Mouse (Mus musculus) layer of hippocampus, postnatal 25 days (tissue): Measurements from ENCODE around the gene Zw10. TPM values are rescaled to one million over a fixed set of nuclear protein-coding genes. Genes with fewer than 3 reads are reported as not detected.

Experiments
- DNase-seq, 2 experiments: peaks; one replicate each; pipeline ENCODE4 v3.0.0; 2022; ENCODE audit warnings: mixed read lengths in 2 of 2, low spot score in 1 of 2; ENCODE audit errors: extremely low spot score in 1 of 2
- total RNA-seq, 2 experiments: library from RNA; stranded (reverse); gene quantifications; 2 replicates each; pipeline ENCODE4 v1.2.3; 2021

The Zw10 gene
- total RNA-seq, result 10 to 100 TPM; 13.7 to 16.4 TPM

DNA sequence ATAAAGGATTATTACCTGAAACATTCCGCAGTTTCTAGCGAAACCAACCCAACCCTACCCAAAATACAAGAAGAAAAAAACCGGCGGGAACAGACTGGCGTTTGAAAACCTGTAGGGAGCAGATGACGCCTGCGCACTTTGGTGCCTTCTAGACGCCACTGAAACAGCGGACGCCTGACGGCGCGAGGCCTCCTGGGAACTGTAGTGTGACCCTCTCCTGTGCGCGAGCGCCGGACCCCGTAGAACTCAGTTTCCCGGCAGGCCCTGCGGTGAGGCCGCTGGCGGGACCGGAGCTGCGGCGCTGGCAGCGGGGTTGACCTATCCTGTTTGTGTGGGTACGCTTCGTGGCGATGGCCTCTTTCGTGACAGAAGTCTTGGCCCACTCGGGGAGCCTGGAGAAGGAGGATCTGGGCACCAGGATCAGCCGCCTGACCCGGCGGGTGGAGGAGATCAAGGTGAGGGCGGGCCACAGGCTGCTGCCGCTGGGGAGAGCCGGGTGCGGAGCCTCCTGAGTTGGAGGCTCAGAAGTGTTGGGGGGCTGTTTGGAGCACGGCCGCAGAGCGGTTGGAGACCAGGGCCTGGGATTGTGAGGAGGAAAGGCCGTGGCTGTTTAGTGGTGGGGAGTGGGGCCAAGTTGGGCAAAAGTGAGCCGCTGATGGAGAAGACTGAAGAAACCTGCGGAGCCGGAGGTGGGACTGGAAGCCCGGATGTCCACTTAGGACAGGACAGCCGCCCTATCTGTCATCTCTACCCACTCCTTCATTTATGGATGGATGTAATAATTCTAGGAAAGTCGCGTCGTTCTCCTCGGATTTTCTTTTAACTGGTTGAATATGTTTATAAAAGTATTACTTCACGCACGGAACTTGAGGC is at the start of gene Zw10:
Zw10 (plus strand) TSS at position 281 of the 873 bp plus-strand sequence.
- peak; percentile 86 to 87 for DNase-seq

DNA sequence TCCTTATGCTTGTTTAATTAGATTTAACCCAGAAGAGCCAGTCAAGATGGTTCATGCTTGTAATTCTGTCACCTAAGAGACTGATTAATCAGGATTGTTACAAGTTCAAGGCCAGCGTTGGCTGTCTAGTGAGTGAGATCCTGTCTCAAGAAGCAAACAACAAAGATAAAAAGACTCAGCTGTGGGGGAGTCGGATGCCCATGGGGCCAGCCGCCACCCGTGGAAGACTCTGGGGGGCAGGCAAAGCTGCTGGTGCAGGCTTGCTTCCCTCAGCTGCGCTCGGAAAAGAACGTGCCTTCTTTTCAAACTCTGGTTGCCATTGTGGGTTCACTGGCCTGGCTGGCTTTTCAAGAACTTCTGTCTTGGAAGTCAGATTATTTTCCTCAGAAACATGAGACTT is 39.6 kb upstream of the Zw10 start:
- no peak for DNase-seq

DNA sequence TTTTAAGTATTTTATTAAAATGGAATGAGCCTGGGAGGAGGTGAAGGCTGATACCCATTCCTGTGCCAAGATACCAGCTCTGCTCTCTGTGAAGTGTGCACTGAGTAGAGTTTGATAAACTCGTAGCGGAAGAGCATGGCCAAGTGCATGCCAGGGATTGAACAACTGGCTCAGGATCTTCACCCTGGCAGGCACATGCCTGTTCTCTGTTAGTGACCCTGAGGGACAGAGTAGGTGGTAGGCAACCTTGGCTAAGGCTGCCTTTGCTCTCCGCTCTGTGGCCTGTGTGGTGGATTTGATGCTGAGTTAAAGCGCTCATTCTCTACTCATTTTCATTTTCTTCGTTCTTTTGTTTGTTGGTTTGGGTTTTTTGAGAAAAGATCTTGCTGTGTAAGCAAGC is 34.1 kb upstream of the Zw10 start:
- DNase-seq, result no peak

DNA sequence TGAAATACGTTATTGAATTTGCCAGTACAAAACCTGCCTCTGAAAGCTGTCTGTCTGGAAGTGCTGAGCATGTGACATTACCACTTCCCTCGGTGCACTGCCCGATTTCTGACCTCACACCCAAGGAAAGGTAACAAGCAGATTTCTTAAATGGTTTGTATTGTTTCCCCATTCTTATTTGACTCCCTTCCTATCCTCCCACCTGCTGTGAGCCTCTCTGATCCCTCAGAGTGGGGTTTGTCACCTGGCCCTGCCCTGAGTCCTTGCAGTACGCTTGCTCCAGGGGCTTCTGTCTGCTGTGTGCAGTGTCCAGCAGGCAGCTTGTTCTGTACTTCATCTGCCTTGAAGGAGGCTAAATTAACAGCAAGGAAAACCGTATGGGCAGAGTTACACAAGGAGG is 31.5 kb upstream of the Zw10 start:
- no peak for DNase-seq

DNA sequence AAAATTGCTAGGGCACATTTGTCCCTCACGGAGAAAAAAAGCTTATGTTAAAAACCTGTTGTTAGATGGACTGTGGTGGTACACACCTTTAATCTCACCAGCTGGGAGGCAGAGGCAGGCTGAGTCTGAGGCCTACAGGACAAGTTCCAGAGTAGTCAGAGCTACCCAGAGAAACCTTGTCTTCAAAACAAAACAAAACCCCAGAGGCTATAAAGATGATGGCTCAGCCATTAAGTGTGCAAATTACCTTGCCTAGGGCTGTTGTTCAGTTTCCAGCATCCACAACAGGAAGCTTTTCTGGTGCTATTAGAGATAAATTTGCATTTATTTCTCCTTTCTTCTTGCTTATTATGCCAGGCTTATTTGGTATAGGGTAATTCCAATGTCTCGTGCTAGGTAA is 30.9 kb upstream of the Zw10 start:
- no peak for DNase-seq

DNA sequence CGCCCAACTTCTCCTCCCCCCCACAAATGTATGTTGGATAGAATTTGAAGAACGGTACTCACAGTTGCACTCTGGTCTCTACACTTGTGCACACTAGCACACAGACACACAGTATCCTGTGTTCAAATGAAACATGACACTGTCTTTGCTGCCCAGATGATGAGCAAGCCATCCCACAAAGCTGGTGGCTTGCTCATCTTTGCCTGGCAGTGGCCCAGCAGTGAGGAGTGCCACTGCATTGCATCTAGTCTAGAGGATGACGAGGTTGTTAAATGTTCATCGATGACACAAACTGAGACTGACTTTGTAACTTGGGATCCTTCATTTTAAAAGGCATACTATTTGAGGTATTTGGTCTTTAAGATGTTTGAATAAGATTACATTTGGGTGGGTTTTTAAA is 20.6 kb upstream of the Zw10 start:
- no peak for DNase-seq

DNA sequence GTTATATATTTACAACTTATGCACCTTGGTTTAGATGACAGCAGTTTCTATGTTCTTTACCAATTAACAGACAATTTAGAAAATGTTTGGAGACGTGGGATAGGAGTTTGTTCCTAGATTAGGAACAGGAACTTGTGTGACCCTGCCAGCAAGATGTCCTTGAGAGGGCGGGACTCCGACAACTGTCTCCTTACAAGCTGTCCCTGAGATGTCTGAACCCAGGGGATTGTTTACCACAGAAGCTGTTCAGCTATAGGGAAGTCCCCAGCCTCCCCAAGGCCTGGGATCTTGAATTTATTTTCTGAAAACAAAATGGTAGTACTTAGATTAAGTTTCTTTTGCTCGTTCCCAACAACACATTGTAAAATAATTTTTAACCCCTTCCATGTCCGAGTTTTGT is 4.5 kb upstream of the Zw10 start:
- DNase-seq, result no peak

DNA sequence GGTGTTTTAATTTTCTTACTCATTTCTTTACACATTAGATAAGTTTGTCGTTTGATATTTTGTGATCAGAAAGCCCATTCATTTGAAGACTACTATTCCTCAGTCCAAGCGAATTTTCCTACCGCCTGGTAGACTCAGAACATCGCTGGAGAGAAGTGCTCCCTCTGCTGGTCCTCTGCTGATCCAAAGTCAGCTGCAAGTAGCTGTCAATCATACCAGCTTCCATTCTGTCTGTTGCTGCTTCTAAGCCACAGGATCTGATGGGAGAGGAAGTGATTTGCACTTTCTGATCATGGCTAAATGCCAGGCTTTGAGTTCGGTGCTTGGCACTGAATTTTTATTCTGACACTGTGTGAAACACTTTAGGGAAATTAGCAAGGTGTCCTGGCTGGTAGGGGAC is 4.1 kb upstream of the Zw10 start:
- DNase-seq, result peak; percentile 37 to 70

DNA sequence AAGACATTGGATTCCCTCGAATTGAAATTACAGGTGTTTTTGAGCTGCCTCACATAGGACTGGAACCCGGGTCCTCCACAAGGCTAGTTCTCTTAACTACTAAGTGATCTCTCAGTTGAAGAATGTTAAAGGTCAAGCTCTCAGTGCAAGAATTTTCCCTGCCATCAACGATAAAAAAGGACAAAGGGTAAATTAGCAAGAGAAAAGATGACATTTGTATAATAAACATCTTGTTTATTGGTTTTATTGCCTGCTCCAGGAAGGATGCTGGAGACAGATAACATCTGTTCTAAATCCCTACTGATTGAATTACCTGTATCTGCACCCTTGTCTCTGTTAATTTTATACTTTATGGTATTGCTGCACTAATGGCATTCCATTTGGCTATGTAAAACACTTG is 1.4 kb upstream of the Zw10 start:
- no peak for DNase-seq

DNA sequence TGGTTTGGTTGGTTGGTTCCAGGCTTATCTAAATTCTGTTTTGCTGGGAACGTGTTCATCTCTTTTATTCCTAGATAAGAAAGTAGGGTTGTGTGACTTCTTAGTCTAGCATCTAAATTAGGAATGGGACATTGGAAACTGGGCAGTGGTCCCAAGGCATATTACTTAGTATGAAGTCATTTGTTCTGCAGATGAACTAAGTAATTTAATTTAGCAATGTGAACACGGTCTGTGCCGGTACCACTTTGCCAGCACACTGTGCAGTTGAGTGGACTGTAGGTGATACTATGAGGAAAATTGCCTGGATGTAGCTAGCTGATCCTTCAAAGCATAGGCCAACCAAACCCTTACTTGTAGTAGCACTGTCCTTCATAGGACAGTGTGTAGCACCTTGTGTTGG is 21.4 kb downstream of the Zw10 start:
- no peak for DNase-seq

DNA sequence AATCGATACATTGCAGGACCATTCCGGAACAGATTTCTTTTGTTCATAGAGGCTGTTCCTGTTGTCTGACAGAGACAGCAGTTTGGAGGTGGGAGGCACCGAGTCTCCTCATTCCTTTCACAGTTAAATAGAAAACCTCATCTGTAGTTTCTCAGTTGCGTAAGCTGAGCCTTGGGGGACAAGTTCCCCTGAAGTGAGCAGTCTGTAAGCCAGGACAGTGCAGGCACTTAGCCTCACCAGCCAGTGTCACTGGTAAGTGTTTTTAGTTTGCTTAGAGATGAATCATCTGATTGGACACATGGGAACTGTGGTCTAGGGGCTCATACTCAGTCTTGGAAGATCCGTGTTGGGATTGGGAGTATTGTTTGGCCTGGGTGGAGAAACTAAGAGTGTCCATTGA is 25.7 kb downstream of the Zw10 start, which contains the start of gene Tmprss5:
Tmprss5 (plus strand) TSS at position 154 of the 400 bp plus-strand sequence.
- DNase-seq, result no peak

DNA sequence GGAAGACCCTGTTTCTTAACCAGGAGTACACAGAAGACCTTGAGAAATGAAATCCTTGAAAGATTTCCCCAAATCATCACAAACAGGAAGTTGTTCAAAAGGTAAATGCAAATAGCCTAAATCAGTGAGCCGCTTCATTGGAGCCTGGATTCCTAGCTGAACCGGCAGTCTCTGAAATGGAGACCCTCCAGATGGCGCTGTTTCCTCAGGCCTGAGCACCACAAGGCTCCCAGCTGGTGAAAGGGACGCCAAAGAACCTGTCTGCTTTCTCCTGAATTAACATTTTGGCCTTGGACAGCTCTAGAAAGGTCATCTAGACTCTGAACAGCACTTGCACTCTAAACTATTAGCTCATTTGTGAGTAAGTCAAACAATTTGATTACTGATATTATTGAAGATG is 26.1 kb downstream of the Zw10 start:
- DNase-seq, result peak; percentile 56 to 88

DNA sequence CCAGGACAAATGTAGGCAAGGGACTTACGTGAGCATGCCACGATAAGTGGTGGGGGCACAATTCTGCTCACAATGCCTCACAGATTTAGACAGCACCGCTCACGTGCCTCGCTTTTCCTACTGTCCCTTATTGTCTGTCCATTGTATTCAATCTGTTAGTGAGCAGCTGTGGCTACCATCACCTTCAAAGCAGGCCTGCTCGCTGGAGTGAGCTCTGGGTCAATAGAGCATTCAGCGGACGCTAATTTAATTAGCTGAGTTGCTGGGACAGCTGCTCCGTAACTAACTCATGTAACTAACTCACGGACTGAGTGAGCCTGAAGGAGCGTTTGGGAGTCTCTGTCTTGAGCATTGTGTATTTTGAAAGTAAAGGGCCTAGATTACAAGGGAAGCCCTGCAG is 31.9 kb downstream of the Zw10 start:
- no peak for DNase-seq

DNA sequence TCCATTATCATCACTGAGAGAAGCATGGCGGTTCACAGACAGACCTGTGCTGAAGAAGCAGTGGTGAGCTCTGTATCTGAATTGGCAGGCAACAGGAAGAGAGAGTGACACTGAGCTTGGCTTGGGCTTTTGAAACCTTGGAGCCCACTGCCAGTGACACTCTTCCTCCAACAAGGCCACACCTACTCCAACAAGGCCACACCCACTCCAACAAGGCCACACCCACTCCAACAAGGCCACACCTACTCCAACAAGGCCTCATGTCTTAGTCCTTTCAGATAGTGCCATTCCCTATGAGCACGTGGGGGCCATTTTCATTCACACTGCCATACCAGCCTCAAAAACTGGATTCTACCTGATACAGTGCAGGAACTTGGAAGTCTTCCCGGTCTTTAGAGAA is 43.5 kb downstream of the Zw10 start:
- DNase-seq, result no peak

DNA sequence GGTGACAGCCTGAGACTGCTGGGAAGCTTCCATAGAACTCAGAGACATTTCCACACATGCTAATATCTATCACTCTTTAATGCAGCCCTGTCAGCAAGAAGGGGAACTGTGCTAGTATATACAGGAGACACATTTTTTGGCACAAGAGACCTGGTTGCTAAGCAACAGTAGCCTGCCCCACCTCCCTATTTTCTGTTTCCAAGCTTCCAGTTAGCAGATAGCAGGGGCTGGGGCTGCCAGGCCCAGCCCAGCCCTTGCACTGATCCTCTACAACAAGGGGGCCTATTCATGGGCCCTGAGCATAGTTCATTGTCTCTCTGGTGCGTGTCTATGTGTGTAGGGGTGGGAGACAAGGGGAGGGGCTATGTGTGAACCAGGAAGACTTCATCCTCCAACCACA is 46.9 kb downstream of the Zw10 start:
- DNase-seq, result no peak

DNA sequence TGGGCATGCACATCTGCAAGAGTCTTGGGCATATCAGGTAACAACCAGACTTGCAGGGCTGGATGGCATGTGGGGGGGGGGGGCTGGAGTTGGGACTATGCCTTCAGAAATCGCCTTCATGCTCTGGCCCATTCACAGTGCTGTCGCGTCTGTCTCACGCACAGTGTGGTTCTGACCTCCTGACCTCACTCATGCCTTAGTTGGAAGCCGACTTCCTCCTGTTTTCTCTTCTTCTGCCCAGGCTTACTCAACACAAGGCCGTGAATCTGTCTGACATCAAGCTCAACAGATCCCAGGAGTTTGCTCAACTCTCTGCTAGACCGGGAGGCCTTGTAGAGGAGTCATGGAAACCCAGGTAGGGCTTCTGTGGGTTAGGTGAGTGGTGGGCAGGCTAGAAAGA is 53.7 kb downstream of the Zw10 start:
- no peak for DNase-seq

DNA sequence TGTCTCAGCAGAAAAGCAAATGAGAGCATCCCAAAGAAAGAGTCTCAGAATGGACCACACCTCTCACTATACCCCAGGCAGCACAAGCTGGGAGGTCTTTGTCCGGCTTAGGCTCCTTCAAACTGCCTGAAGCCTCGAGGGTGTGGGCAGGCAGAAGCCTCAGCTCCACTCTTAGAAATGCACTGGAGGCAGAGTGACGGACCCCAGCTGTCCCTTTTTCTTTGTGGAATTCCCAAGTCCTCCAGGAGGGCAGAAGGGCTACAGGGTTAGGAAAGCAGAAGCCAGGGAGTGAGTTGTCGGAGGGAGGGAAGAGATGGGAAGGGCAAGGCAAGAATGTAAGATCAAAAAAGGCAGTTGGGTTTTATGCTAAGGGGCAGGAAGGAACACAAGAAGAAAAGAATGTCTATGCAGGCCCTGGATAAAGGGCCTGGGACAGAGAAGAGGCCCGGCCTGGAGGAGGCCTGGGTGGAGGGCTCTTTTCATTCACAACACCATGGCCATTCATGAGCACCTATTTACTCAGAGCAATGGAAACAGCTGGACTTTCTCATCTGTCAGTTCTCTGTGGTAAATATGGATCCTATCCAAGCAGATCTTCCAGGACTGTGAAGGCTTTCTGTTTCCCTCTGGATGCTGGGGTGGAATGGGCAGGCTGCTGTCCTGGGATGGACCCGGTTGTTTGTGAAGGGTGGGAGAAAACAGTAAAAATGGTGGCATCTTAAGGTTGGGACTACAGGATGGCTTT is 55.2 kb downstream of the Zw10 start:
- DNase-seq, result no peak

DNA sequence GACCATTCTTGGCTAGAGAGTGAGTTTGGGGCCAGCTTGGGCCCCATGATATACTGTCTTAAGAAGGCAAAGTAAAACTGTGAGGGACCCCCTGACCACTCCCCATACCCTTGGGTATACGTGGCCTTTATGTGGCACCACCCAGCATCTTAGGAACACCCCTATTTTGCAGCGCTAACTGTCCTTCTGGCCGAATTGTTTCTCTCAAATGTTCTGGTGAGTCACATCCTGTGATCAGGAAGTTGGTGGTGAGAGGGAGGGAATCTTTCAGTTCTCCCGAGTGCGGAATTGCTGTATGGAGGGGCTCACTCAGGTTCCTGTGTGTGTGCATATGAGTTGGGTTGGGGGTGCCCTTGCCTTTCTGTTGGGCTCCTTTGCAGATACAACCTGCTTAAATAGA is 55.9 kb downstream of the Zw10 start:
- no peak for DNase-seq

DNA sequence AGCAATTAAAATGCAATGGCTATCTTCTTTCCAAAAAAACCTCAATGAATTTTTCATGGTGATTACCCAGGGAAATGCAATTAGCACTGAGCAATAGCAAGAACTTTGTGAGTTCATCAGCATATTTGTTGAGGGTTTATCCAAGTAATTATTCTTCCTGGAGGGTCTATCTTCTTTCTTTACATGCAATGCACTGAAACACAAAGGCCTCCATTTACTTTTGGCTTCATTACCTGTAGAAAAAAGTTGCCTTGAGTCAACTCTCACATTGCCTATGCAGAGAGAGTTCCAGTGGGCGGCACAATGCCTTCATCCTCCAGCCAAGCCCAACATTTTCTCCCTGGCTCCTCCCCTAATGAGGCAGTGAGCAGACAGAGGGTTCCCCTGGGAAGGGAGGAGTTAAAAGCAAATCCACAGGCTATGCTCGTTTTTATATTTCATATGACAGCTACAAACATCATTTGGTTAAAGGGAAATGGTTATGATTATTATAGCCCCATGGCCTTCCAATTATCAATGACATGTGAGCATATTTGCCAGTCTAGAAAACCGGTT is 62.9 kb downstream of the Zw10 start:
- no peak for DNase-seq

DNA sequence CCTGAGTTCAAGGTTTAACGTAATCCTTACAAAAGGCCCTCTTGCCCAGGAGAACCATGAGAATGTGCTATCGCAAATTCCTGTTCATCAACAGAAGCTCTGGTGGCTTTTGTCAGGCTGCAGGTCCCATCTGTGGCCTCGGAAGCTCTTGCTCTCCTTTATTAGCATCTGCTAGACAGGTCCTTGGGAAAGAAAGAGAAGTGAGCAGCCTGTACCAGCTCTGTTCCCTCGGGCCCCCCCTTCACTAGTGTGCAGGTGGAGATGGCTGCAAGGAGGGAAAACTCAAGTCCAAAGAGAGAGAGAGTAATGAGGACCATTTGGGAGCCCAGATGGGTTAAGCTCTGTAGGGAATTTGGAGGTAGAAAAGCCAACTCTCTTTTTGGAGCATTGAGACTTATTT is 64.3 kb downstream of the Zw10 start:
- DNase-seq, result no peak

DNA sequence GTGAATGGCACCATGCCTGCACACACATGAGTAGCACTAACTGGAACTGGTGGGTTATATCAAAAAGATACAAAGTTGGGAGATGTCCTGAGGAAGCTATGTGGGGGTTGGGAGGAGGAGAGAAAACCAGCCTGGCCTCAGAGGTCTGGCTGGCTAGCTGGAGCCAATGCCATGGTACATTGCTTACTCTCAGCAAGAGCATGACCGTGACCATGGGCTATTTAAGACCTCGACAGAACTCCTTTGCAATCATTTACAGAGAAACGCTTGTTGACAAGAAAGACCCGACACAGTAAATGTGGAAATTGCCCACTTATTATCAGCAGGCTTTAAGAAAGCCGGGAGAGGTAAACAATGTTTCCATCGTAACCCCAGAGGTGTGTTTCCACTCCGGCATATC is 70.3 kb downstream of the Zw10 start:
- DNase-seq, result no peak
